Mouse (Mus musculus): ENCODE data around the gene Irx2. TPM values are rescaled to one million over a fixed set of nuclear protein-coding genes. Genes with fewer than 3 reads are reported as not detected.

Gene Irx2
- total and polyA plus RNA-seq, 2 experiments from 2014 or later: 21.2 to 76.4 TPM

GRCm38 (mm10) chr13:72632361-72632760 lies 3.7 kb downstream of the Irx2 start:
- Histone ChIP-seq H3K9me3 (ENCODE audit: low read length) (no peaks in the 10 kb centered on the region), H3K27me3 (ENCODE audit: insufficient read depth, low read length) (peaks cover 5% of the 10 kb centered on the region; the same call in 1 of the 2 replicates), H3K4me2 (ENCODE audit: low read depth, low read length, poor library complexity, severe bottlenecking) (peak overlapping the region; percentile 73), H3K9ac (replicated peaks; ENCODE audit: low read length, poor library complexity, severe bottlenecking) (peak overlapping the region; percentile 81), H3K4me3 (ENCODE audit: low read depth, low read length) (peak overlapping the region; percentile 48), H3K27ac (ENCODE audit: low read depth, low read length) (peak overlapping the region; percentile 85), H3K4me1 (ENCODE audit: insufficient read depth, low read length) (no peaks in the 10 kb centered on the region), H3K36me3 (ENCODE audit: insufficient read depth, low read length) (no peaks in the 10 kb centered on the region)
- no peak for TF ChIP-seq CTCF (IDR thresholded peaks at IDR 0.05)
- DNase-seq (ENCODE audit: low spot score): no peak
- ATAC-seq (ENCODE audit: low FRiP score): no peak
- 15% methylated on average over 6 of the region's 6 CpGs for WGBS

- H3K27me3 ChIP-seq (ENCODE audit: insufficient read depth, low read length): peaks cover 5% of the 10 kb centered on the region; the same call in 1 of the 2 replicates
These were observed 4.5 kb downstream of the Irx2 start for GRCm38 (mm10) chr13:72633097-72633496.

GRCm38 (mm10) chr13:72634752-72635315 lies 6.2 kb downstream of the Irx2 start:
- peak overlapping the region; percentile 55; the same call in 1 of the 2 replicates for H3K27ac ChIP-seq (ENCODE audit: low read depth, low read length)
- peak overlapping the region; percentile 39 for H3K4me2 ChIP-seq (ENCODE audit: low read depth, low read length, poor library complexity, severe bottlenecking)
- no peaks in the 10 kb centered on the region for H3K36me3 ChIP-seq (ENCODE audit: insufficient read depth, low read length)
- DNase-seq (ENCODE audit: low spot score) (no peak), ATAC-seq (ENCODE audit: low FRiP score) (no peak)
- peak overlapping the region; percentile 48; the same call in 1 of the 2 replicates for H3K4me3 ChIP-seq (ENCODE audit: low read depth, low read length)
- H3K9ac ChIP-seq (replicated peaks; ENCODE audit: low read length, poor library complexity, severe bottlenecking): peak overlapping the region; percentile 6; the same call in 1 of the 2 replicates
- H3K9me3 ChIP-seq (ENCODE audit: low read length): no peaks in the 10 kb centered on the region
- TF ChIP-seq CTCF (IDR thresholded peaks at IDR 0.05): no peak
- H3K4me1 ChIP-seq (ENCODE audit: insufficient read depth, low read length): peaks cover 3% of the 10 kb centered on the region; the same call in 1 of the 2 replicates
- H3K27me3 ChIP-seq (ENCODE audit: insufficient read depth, low read length): peaks cover 11% of the 10 kb centered on the region; the same call in 1 of the 2 replicates
- WGBS: 32% methylated on average over 7 of the region's 7 CpGs

More at GRCm38 (mm10) chr13:72633097-72633496, 4.5 kb downstream of the Irx2 start:
- Histone ChIP-seq H3K9ac (replicated peaks; ENCODE audit: low read length, poor library complexity, severe bottlenecking) (peak overlapping the region; percentile 81; the same call in 1 of the 2 replicates), H3K9me3 (ENCODE audit: low read length) (no peaks in the 10 kb centered on the region), H3K36me3 (ENCODE audit: insufficient read depth, low read length) (no peaks in the 10 kb centered on the region), H3K4me2 (ENCODE audit: low read depth, low read length, poor library complexity, severe bottlenecking) (peak overlapping the region; percentile 73), H3K27ac (ENCODE audit: low read depth, low read length) (peak overlapping the region; percentile 85; the same call in 1 of the 2 replicates), H3K4me1 (ENCODE audit: insufficient read depth, low read length) (no peaks in the 10 kb centered on the region), H3K4me3 (ENCODE audit: low read depth, low read length) (peak overlapping the region; percentile 48)
- DNase-seq (ENCODE audit: low spot score) (no peak), ATAC-seq (ENCODE audit: low FRiP score) (no peak)
- TF ChIP-seq CTCF (IDR thresholded peaks at IDR 0.05): peak; percentile 63
- WGBS: 14% methylated on average over 2 of the region's 2 CpGs

- Histone ChIP-seq H3K4me3 (ENCODE audit: low read depth, low read length) (peak overlapping the region; percentile 3; the same call in 1 of the 2 replicates), H3K27me3 (ENCODE audit: insufficient read depth, low read length) (peaks cover 20% of the 10 kb centered on the region), H3K4me1 (ENCODE audit: insufficient read depth, low read length) (peaks cover 5% of the 10 kb centered on the region; the same call in 1 of the 2 replicates), H3K4me2 (ENCODE audit: low read depth, low read length, poor library complexity, severe bottlenecking) (peak overlapping the region; percentile 41), H3K27ac (ENCODE audit: low read depth, low read length) (peak overlapping the region; percentile 57), H3K36me3 (ENCODE audit: insufficient read depth, low read length) (no peaks in the 10 kb centered on the region), H3K9me3 (ENCODE audit: low read length) (no peaks in the 10 kb centered on the region), H3K9ac (replicated peaks; ENCODE audit: low read length, poor library complexity, severe bottlenecking) (peak overlapping the region; percentile 3; the same call in 1 of the 2 replicates)
- ATAC-seq (ENCODE audit: low FRiP score): no peak
- DNase-seq (ENCODE audit: low spot score): no peak
- no peak for TF ChIP-seq CTCF (IDR thresholded peaks at IDR 0.05)
- WGBS: 13% methylated on average over 20 of the region's 20 CpGs
These were observed 7.8 kb downstream of the Irx2 start for GRCm38 (mm10) chr13:72636331-72636851.

GRCm38 (mm10) chr13:72637536-72637935 lies 8.9 kb downstream of the Irx2 start:
- DNase-seq (ENCODE audit: low spot score): no peak
- TF ChIP-seq CTCF (IDR thresholded peaks at IDR 0.05): no peak
- Histone ChIP-seq H3K4me1 (ENCODE audit: insufficient read depth, low read length) (peaks cover 5% of the 10 kb centered on the region; the same call in 1 of the 2 replicates), H3K9me3 (ENCODE audit: low read length) (no peaks in the 10 kb centered on the region), H3K9ac (replicated peaks; ENCODE audit: low read length, poor library complexity, severe bottlenecking) (0 out of 2 replicates have a peak overlapping the region, but pooled peaks have one; percentile 19), H3K4me3 (ENCODE audit: low read depth, low read length) (no peak overlapping the region), H3K4me2 (ENCODE audit: low read depth, low read length, poor library complexity, severe bottlenecking) (no peak overlapping the region), H3K36me3 (ENCODE audit: insufficient read depth, low read length) (no peaks in the 10 kb centered on the region), H3K27ac (ENCODE audit: low read depth, low read length) (0 out of 2 replicates have a peak overlapping the region, but pooled peaks have one; percentile 18), H3K27me3 (ENCODE audit: insufficient read depth, low read length) (peaks cover 18% of the 10 kb centered on the region)
- no peak for ATAC-seq (ENCODE audit: low FRiP score)
- 40% methylated on average over 3 of the region's 3 CpGs for WGBS
